Mouse (Mus musculus) frontal cortex, adult (tissue): ENCODE data around the gene Papss1.
"Not testable (repeated sequence)": the region's sequence is repeated elsewhere in the genome, so short reads cannot be mapped to it uniquely, and the experiment has no call there.

Source experiments
- ATAC-seq: cut with Nextera tagmentation; 2 replicates; pipeline ENCODE4 v1.9.2; 2017; ENCODE audit warnings: mild to moderate bottlenecking, moderate library complexity, mixed read lengths; ENCODE audit not compliant: low TSS enrichment

The Papss1 gene

DNA sequence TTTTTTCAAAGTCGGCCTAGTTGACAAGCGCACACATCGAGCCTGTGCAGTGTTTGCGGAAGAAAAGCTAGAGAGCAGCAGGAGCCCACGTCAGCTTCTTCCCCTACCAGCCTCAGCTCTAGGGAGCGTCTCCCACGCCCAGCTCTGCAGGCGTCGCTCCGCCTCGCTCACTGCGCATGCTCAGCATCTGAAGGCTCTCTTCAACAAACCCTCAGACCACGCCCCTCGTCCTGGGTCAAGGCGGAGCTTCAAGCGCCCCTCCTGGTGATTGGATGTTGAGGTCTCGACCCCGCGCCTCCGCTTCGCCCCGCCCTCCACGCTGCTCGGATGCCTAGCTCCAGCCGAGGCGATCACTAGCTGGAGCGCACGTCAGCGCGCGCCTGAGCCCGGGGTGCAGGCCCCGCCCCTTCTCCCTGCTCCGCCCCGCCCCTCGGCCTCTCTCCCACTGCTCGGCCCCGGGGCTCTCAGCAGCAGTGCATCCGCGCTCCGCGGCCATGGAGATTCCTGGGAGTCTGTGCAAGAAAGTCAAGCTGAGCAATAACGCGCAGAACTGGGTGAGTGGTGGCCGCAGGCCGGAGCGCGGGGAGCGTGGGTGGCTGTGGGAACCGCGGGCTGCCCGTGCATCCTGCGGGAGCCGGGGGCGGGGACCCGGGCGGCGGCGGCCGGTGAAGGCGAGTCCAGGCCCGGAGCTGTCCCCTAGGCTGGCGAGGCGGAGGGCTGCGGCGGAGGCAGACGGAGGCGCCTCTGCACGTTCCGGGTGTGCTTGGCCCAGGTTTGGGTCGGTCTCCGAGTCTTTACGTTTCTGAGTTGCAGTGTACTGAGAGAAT, at the start of gene Papss1:
TSS of gene Papss1 (plus strand) at position 339 of the 827 bp plus-strand sequence.
- peak; percentile 96 for ATAC-seq

DNA sequence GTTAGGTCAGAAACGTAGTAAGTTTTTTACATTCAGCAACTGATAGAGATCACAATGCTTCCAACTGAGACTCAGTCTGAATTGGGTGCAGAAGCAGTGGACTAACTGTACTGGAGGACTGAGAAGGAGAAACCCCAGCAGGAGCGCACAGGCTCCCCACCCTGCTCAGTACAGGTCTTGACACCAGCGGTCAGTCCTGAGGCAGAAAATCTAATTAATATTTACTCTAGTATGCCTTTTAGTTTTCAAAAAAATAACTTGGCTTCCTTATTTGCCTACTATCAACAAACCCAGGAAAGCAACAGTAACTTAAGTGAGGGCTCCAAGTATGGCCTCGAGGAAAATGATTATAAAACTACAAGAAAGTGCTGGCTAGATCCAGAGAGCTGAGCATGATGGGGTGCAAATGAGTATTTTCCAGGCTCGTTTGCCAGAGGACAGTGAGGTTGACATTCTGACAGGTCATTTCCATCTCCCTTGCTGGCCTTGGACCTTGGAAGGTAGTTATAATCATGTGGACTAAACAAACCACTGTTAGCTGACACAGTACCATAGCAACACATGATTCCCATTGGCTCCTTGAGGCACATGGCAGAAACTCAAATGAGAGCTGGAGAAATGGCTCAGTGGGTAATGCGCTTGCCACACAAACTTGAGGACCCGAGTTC, 48.1 kb upstream of the Papss1 start:
- no peak for ATAC-seq

DNA sequence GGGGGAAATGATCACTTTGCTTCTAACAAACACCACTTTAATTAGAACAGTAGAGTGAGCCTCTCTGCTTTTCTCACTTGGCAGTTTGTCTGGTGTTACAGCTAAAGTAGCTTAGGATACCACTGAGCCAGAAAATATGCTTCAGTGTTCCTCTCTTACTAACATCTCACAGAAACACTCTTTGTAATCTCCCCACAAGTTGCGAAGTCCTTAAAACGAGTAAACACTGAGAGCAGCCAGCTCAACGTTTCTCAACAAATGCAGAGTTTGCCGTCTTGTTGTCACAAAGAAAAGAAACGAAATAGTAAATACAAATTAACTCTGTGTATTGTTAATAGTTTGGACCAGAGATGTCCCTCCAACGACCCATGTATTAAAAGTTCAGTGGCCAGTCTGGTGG, 46.8 kb upstream of the Papss1 start:
- no peak for ATAC-seq

DNA sequence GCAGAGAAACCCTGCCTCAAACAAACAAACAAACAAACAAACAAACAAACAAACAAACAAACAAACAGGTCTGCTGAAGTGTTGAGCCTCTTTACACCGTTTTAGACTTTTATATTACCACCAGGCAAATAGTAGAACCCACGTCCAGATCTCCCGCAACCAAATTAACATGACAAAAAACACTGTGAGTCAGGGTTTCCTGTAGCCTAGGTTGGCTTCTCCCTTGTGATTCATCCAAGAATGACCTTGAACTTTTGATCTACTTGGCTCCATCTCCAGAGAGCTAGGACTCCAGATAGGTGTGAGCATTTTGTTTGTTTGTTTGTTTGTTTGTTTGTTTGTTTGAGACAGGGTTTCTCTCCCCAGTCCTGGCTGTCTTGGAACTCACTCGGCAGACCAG, 43.4 kb upstream of the Papss1 start:
- ATAC-seq = no peak

DNA sequence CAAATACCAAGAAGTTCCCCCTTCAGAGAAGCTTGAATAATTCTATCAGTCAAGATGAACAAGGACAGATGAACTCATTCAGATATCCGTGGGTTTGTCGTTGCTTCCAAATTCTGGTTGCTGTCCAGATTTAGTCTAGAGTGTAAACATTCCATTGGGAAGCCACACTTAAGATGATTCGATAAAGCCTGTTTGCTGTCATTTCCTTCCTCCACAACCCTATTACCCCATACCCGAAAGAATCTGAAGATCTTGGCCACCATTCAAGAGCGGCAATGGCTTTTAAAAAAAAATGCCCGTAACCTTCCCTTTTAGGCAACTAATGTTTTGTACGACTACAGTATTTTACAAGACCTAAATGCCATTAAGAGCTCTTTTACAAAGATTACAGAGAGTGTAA, 42.3 kb upstream of the Papss1 start:
- no peak for ATAC-seq

DNA sequence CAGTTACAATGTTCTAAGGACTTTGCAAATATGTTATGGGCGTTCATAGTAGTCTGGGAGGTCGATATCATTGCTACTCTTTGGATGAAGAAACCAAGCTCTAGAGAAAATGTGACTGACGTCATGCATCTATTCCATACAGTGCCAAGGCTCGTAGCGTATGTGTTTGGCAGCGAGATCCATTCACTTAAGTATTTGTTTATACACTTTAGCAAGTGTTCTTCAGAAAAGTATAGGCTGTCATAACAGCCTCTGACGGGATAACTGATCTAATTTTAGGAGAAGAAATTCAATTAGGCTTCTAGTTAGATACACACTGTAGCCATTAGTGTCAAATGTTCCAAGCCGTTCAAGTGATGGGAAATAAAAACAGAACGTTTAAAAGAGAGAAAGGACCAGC, 40.8 kb upstream of the Papss1 start:
- no peak for ATAC-seq

DNA sequence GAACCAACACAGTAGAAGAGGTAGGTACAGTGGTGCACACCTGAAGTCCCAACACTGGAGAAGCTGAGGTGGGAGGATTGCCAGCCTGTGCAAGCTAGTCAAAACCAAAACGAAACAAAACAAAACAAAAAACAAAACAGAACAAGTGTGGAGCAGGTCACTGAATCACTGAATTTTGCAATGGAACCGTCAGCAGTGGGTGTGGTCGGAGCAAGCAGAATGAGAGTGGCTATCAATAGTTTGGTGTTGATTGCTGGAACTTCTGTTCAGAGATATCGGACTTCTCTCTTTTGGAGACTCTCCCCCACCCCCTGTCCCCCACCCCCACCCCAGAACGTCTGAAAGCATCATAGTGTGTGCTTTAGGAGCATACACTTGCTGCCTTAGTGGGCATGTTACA, 40.4 kb upstream of the Papss1 start:
- no peak for ATAC-seq

DNA sequence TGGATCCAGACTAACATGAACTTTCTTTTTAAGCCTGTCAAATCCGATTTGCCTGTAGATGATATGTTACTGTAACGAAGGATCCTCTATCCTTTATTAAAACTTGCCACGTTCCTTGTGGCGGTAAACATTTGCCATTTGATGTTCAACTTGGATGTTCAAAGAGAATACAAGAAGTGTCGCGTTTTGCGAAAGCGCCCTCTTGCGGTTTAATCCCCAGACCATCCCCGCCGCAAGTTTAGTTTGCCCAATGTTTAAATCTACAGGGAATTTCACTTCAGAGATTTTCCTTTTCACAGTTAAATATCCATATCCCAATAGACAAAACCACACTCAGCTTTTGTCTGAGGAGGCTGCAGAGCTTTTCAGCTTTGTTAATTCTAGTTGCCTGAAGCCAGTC, 39.8 kb upstream of the Papss1 start:
- ATAC-seq = peak; percentile 76; the same call in 1 of the 2 replicates

DNA sequence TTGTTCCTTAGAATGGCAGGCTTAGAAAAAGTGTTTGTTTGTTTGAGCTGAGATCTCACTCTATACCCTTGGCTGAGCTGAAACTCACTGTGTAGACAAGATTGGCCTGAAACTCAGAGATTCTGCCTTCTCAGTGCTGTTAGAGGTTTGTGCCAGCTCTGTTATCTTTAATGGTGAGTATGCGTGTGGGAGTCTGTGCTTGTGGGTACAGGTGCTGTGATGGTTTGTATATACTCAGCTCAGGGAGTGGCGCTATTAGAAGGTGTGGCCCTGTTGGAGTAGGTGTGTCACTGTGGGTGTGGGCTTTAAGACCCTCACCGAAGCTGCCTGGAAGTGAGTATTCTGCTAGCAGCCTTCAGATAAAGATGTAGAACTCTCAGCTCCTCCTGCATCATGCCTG, 39.3 kb upstream of the Papss1 start:
- no peak for ATAC-seq

DNA sequence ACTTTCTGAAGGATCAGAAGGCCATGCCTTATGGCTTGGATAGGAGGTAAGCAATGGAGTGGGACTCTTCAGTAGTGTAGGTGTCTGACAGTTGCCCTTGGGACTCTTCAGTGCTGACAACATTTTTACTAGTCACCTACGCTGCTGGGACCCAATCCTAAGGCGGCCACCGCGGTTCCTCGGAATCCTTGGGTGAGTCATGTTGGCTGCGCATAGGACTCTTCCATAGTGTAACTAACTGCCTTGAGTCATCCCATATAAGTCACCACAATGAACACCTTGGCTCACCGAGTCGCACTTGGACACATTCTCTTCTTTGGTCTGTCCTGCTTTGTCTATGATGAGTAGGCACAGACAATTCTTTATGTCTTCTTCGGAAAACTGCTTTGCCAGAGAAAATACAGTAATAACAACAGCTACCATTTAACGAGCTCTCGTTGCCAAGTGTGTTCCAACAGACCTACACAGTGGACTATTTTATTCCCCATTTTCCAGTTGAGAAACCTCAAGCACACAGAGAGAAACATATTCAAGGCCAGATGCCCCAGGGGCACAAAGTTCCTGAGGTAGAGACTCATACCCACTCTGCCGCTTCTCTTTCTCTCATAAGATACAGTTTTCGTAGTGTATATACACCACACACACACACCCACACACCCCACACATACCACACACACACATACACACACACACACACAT, 23.2 kb upstream of the Papss1 start:
- peak; percentile 69 for ATAC-seq

DNA sequence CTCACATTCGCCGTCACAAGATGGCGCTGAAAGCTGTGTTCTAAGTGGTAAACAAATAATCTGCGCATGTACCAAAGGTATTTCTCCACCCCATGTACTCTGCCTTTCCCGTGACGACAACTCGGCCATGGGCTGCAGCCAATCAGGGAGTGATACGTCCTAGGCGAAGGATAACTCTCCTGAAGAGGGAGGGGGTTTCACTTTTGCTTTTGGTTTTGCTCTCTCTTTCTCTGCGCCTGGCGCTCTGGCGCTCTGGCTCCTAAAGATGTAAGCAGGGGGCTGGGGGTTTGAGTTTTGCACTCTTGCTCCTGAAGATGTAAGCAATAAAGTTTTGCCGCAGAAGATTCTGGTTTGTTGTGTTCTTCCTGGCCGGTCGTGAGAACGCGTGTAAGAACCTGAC, 17.0 kb upstream of the Papss1 start:
- ATAC-seq = not testable (repeated sequence)

DNA sequence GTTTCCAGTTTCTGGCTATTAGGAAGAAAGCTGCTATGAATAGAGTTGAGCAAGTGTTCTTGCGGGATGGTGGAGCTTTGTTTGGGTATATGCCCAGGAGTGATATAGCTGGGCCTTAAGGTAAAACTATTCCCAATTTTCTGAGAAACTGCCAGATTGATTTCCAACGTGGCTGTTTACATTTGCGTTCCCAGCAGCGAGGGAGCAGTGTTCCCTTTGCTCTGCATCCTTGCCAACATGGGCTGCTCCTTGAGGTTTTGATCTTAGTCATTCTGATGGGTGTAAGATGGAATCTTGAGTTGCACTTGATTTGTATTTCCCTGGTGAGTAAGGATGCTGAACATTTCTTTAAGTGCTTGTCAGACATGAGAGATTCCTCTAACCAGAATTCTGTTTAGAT, 14.5 kb upstream of the Papss1 start:
- no peak for ATAC-seq

DNA sequence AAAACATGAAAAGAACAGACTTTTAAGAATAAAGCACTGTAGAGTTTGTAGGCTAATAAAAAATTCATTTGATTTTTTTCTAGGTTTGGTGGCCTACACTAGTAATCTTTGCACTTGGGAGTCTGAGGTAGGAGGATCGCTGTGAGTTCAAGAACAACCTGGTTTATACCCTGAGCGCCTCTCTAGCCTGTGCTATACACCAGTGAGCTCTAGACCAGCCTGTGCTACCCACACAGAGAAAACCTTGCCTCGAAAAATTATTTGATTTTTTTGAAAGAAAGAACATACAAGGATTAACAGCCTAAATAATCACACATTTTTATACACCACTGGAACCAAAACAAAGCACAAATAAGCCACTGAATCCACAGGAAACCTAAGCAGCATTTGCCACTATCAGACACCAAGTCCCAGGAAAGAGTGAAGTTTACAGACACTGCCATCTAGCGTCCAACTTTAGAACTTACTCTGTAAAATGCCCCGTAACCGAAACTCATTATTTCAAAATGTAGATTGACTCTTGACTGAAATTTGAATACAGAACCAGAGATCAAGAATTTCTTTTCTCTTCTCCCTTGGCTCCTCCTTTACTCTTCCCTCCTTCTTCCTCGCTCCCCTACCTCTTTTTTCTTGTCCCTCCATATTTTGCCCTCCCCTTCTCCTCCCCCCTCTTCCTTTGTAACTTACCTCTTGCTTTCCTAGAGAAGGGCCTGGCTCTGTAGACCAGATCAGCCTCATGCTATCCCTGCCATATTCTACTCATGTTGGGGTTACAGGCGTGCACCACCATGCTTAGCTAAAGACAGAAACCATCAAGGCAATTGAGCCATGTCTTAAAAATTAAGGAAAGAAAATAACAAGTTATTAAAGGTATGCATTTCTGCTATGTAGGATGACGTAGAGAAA, 12.0 kb upstream of the Papss1 start:
- peak; percentile 90 for ATAC-seq

DNA sequence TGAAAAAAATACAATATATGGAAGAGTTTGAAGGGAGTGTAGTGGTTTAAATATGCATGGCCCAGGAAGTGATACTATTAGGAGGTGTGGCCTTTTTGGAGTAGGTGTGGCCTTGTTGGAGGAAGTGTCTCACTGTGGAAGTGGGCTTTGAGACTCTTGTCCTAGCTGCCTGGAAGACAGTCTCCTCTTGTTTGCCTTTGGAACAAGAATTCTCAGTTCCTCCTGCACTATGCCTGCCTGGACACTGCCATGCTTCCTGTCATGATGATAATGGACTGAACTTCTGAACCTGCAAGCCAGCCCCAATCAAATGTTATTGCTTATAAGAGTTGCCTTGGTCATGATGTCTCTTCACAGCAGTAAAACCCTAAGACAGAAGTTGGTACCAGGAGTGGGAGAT, 8.8 kb upstream of the Papss1 start:
- ATAC-seq = no peak

DNA sequence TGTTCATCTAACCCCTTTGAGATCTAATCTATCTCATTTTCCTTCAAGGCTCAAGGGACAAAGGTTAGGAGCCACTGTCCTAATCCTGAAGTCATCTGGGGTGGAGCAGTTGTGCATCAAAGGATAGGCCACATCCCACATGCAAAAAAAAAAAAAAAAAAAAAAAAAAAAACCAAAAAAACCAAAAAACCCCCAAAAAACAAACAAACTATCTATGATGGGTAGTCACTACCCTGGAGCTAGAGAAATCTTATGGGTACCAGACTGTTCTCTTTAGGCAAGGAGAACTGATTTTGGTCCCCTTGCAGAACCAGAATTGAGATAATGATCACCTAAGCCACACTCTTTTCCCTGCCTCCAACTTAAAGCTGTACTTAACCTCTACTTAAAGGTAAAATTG, 3.0 kb upstream of the Papss1 start:
- ATAC-seq = no peak

DNA sequence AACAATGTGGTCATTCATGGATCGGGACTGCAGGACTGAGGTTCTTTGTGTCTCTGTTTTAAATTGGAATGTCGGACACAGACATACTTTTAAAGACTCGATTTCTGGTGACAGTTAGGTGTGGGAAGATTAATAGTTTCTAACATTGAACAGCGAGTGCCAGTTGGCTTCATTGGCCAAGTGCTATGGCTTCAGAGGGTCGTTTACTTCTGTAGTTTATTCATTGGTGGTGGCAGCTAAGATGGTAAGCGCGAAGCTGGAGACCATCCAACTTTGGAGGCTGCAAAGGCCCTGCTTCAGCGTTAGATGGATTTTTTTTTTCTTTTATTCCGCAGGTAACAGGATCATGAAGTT, 666 bp downstream of the Papss1 start:
- ATAC-seq = peak; percentile 3; the same call in 1 of the 2 replicates

DNA sequence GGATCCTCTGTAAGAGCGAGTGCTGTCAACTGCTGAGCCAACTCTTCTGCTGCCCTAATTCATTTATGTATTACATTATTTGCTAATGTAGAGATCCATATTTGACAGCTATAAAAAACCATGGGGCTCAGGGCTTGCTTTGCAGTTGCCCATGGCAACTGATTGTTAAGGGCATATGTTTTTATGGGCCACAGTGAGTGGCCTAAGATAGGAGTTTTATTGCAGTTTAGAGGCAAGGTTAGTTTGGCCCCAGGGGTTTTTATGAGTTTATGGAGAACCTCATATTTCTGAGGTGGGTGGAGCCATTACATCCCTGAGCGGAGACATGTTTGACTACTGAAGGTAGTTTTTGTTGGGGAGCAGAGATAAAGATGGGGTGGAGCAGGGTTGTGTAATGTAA, 1.7 kb downstream of the Papss1 start:
- ATAC-seq = no peak

DNA sequence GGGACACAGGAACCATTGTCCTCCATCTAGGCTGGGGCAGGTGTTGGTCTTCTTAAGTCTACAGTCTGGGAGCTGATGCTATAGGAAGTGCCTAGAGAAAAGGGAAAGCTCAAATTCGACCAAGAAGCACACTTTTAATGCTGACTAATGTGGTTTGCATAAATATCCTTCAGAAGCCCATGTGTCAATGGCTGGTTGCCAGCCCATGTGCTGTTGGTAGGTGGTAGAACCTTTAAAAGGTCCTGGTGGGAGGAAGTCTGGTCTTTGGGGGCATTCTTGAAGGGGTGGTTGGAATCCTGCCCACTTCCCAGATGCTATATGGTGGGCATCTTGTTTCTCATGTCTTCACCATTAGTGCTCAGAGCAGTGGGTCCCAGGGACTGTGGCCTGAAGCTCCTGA, 5.9 kb downstream of the Papss1 start:
- no peak for ATAC-seq

DNA sequence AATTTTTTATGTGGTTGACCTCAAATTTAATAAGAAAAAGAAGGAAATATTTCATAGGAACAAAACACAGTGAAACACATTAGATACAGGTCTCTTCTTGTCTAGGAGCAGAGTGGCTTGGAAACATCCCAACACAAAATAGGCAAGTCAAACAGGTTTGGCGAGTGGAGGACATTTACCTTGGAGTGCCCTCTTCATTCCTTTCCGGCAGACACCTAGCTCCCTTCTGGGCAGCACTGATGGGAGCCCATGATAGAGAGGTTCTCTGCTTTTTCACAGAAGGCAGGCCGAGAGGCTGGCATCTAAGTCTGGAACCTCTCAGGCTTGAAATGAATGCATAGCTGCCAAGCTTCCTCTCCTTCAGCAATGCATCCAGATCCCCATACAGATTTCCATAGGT, 9.0 kb downstream of the Papss1 start:
- no peak for ATAC-seq

DNA sequence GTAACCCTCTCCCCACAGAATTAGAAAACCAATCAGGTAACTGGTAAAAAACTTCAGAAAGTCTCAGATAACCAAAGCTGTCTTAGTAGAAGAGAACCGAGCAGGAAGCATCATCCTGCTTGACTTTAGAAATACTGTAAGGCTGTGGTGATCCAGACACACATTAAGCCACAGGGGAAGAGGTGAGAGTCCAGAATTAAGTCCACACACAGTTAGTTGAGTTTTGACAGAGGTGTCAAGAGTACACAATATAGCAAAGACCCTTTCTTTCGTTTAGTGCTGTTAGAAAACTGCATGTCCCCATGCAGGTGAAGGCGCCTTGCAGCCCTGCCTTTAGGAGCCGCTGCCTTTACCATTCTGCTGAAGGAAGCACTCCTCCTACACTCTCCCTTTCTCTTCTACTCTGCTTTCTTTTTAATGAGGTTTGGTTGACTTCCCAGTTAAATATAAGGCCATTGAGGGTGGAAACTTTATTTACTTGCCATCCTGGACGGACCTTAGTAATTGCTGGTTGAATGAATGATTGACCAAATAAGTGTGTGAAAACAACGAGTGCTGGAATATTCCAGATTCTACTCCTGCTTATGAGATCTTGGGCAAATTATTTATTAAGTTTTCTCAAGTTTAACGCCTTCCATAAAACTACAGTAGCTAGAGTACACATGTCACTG, 14.0 kb downstream of the Papss1 start:
- peak; percentile 42; the same call in 1 of the 2 replicates for ATAC-seq

DNA sequence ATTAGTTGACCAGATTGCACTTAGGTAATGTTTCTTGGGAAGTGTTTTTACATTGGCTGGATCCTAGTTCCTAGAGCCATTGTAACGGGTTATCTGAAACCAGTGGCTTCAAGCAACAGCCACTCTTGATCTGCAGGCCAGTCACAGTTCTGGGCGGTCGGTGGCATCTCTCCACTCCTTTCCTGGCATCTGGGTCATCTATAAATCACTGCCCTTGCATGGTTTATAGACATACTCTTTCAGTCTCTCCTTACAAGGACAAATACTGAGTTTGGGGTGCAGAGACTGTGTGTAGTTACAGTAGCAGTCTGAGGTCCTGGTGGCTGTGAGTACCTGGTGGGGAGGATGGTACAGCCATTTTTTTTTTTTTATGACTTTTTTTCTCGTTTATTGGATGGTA, 15.5 kb downstream of the Papss1 start:
- no peak for ATAC-seq
